Mouse (Mus musculus): ENCODE measurements around the gene Nr1i3. TPM values are rescaled to one million over a fixed set of nuclear protein-coding genes. Genes with fewer than 3 reads are reported as not detected.
A peak's percentile ranks its signal among the peaks of the same experiment; 100 is the strongest.

The Nr1i3 gene
- polyA plus RNA-seq, 1 experiment from 2014 or later = 0.20 TPM

- 94% methylated on average over 1 of the region's 1 CpGs for WGBS
- H3K36me3 ChIP-seq = no peaks in the 10 kb centered on the region
- no peak overlapping the region for H3K27ac ChIP-seq
- H3K9me3 ChIP-seq = no peaks in the 10 kb centered on the region
- H3K4me1 ChIP-seq = peaks cover 6% of the 10 kb centered on the region
- H3K4me3 ChIP-seq = no peak overlapping the region
- ATAC-seq (ENCODE audit: low FRiP score, low read depth) = no peak
- peaks cover 14% of the 10 kb centered on the region for H3K27me3 ChIP-seq (replicated peaks)
- no peak overlapping the region for H3K9ac ChIP-seq
- no peak overlapping the region for H3K4me2 ChIP-seq (replicated peaks)
Observed at GRCm38 (mm10) chr1:171200769-171201168, 13.0 kb upstream of the Nr1i3 start.

DNA sequence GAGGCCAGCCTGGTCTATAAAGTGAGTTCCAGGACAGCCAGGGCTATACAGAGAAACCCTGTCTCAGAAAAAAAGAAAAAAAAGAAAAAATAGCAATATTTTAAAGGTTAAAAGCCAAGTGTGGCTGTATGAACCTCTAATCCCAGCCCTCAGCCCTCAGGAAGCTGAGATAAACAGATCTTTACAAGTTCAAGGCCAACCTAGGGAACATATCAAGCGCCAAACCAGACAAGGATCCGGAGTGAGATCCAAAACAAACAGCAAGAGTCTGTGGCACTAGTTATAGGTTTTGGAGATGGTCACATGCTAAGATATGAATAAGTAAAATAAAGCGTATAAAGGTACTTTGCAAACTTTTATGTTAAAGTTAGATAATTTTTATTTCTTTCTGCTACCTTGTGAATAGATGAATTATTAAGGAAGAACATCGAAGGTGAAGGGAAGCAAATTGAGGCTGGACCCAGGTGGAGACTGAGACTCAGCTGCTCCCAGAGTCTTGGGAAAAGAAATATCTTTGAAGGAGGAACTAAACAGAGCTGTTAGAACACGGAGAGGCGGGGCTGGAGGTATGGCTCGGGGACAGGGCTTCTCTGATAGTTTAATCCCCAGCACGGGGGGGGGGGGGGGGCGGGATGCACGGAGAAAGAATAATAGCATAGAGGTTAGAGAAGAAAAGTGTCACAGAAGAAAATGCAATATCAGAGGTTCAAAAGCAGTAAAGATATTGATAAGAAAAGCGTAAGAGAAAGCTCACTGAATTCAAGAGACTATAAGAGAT lies 10.1 kb upstream of the Nr1i3 start:
- H3K9ac ChIP-seq = no peak overlapping the region
- no peak overlapping the region for H3K4me2 ChIP-seq (replicated peaks)
- H3K36me3 ChIP-seq = no peaks in the 10 kb centered on the region
- no peak for ATAC-seq (ENCODE audit: low FRiP score, low read depth)
- H3K27me3 ChIP-seq (replicated peaks) = no peaks in the 10 kb centered on the region
- no peaks in the 10 kb centered on the region for H3K4me1 ChIP-seq
- H3K4me3 ChIP-seq = no peak overlapping the region
- 61% methylated on average over 11 of the region's 11 CpGs for WGBS
- no peaks in the 10 kb centered on the region for H3K9me3 ChIP-seq
- H3K27ac ChIP-seq = no peak overlapping the region

- WGBS = 74% methylated on average over 7 of the region's 7 CpGs
Observed at GRCm38 (mm10) chr1:171204249-171204644, 9.5 kb upstream of the Nr1i3 start.

GRCm38 (mm10) chr1:171205704-171206493 lies 7.9 kb upstream of the Nr1i3 start:
- no peak for ATAC-seq (ENCODE audit: low FRiP score, low read depth)
- no peaks in the 10 kb centered on the region for H3K27me3 ChIP-seq (replicated peaks)
- 67% methylated on average over 6 of the region's 6 CpGs for WGBS
- no peaks in the 10 kb centered on the region for H3K9me3 ChIP-seq
- no peak overlapping the region for H3K4me2 ChIP-seq (replicated peaks)
- no peaks in the 10 kb centered on the region for H3K36me3 ChIP-seq
- no peak overlapping the region for H3K27ac ChIP-seq
- H3K4me1 ChIP-seq = no peaks in the 10 kb centered on the region
- no peak overlapping the region for H3K4me3 ChIP-seq
- H3K9ac ChIP-seq = no peak overlapping the region

More at GRCm38 (mm10) chr1:171204249-171204644, 9.5 kb upstream of the Nr1i3 start:
- no peaks in the 10 kb centered on the region for H3K4me1 ChIP-seq
- no peak overlapping the region for H3K4me3 ChIP-seq
- H3K4me2 ChIP-seq (replicated peaks) = no peak overlapping the region
- no peaks in the 10 kb centered on the region for H3K36me3 ChIP-seq
- no peak for ATAC-seq (ENCODE audit: low FRiP score, low read depth)
- H3K27ac ChIP-seq = no peak overlapping the region
- H3K9me3 ChIP-seq = no peaks in the 10 kb centered on the region
- no peak overlapping the region for H3K9ac ChIP-seq
- H3K27me3 ChIP-seq (replicated peaks) = no peaks in the 10 kb centered on the region

DNA sequence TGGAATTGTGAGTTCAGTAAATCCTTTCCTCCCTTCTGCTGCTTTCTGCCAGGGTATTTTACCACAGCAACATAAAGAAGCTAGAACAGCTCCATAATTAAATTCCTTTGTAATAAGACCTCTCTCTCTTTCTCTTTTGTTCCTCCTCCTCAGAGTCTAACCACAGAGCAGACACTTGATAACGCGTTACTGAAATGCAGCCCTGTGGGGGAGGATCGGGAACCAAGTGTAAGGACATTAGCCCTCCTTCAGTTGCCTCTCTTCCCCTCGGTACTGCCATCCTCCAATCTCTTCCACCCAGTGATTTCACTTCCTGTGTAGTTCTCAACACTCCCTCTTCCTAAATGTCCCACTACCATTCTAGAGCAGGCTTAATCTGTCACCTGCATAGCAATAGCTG lies 4.4 kb upstream of the Nr1i3 start:
- Histone ChIP-seq H3K9ac (no peak overlapping the region), H3K27ac (no peak overlapping the region), H3K4me1 (no peaks in the 10 kb centered on the region), H3K9me3 (no peaks in the 10 kb centered on the region), H3K36me3 (no peaks in the 10 kb centered on the region), H3K4me2 (replicated peaks) (no peak overlapping the region), H3K27me3 (replicated peaks) (no peaks in the 10 kb centered on the region), H3K4me3 (no peak overlapping the region)
- 27% methylated on average over 4 of the region's 4 CpGs for WGBS
- ATAC-seq (ENCODE audit: low FRiP score, low read depth) = no peak

DNA sequence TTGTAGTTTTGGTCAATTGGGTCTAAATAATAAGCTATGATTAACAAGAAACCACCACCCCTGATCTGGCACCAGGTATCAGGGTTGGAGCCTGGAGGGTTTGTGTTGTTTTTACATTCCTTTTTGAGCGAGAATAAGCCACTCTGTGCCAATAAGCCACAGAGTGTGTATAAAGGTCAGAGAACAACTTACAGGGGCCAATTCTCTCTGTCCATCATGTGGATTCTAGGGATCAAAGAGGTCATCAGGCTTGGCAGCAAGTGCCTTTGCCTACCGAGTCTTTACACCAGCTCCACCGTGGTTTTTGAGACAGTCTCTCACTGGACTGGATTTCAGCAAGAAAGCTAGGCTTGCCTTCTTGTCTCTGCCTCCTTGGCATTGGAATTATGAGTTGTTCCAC lies 916 bp upstream of the Nr1i3 start:
- H3K27ac ChIP-seq = no peak overlapping the region
- H3K4me3 ChIP-seq = no peak overlapping the region
- H3K4me2 ChIP-seq (replicated peaks) = no peak overlapping the region
- 63% methylated on average over 3 of the region's 3 CpGs for WGBS
- H3K9ac ChIP-seq = no peak overlapping the region
- H3K27me3 ChIP-seq (replicated peaks) = no peaks in the 10 kb centered on the region
- H3K36me3 ChIP-seq = no peaks in the 10 kb centered on the region
- H3K9me3 ChIP-seq = no peaks in the 10 kb centered on the region
- H3K4me1 ChIP-seq = no peaks in the 10 kb centered on the region
- no peak for ATAC-seq (ENCODE audit: low FRiP score, low read depth)

GRCm38 (mm10) chr1:171216241-171216955 lies 2.6 kb downstream of the Nr1i3 start:
- 88% methylated on average over 18 of the region's 18 CpGs for WGBS

DNA sequence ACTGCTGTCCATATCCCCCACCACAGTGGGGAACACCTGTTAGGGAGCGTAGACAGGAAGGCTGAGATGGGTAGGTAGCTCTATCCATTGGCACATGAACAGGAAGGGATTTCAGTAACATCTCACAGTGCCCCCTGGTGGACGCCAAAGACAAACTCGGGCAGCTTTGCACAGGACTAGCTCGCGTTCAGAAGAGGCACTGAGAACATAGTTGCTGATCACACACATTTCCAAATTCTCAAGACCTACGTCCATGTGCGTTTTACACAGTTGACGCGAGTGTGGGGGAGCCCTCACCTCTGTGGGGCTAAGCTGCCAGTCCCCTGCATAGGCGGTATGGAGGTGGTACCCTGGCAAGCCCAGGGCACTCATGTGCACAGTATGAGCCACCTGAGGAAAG lies 7.1 kb downstream of the Nr1i3 start:
- Histone ChIP-seq H3K9me3 (no peaks in the 10 kb centered on the region), H3K36me3 (peaks cover 16% of the 10 kb centered on the region; the same call in 1 of the 2 replicates), H3K27me3 (replicated peaks) (no peaks in the 10 kb centered on the region), H3K27ac (no peak overlapping the region), H3K9ac (no peak overlapping the region), H3K4me3 (0 out of 2 replicates have a peak overlapping the region, but pooled peaks have one; percentile 57), H3K4me2 (replicated peaks) (peak overlapping the region; percentile 86), H3K4me1 (peaks cover 15% of the 10 kb centered on the region)
- WGBS = 9% methylated on average over 10 of the region's 10 CpGs
- ATAC-seq (ENCODE audit: low FRiP score, low read depth) = peak; percentile 46; the same call in 1 of the 2 replicates

More at GRCm38 (mm10) chr1:171216241-171216955, 2.6 kb downstream of the Nr1i3 start:
- H3K36me3 ChIP-seq = peaks cover 16% of the 10 kb centered on the region; the same call in 1 of the 2 replicates
- H3K27me3 ChIP-seq (replicated peaks) = no peaks in the 10 kb centered on the region
- no peak overlapping the region for H3K9ac ChIP-seq
- no peak overlapping the region for H3K27ac ChIP-seq
- H3K4me2 ChIP-seq (replicated peaks) = no peak overlapping the region
- H3K9me3 ChIP-seq = no peaks in the 10 kb centered on the region
- H3K4me3 ChIP-seq = no peak overlapping the region
- no peak for ATAC-seq (ENCODE audit: low FRiP score, low read depth)
- peaks cover 5% of the 10 kb centered on the region for H3K4me1 ChIP-seq

- no peak; the same call in none of the 2 replicates for ATAC-seq (ENCODE audit: low FRiP score, low read depth)
- Histone ChIP-seq H3K27ac (no peak overlapping the region), H3K4me2 (replicated peaks) (peak overlapping the region; percentile 86), H3K27me3 (replicated peaks) (no peaks in the 10 kb centered on the region), H3K9me3 (no peaks in the 10 kb centered on the region), H3K36me3 (peaks cover 16% of the 10 kb centered on the region; the same call in 1 of the 2 replicates), H3K9ac (peak overlapping the region; percentile 57), H3K4me3 (peak overlapping the region; percentile 57), H3K4me1 (peaks cover 15% of the 10 kb centered on the region)
- 6% methylated on average over 22 of the region's 22 CpGs for WGBS
Observed at GRCm38 (mm10) chr1:171221281-171222193, 7.8 kb downstream of the Nr1i3 start.

DNA sequence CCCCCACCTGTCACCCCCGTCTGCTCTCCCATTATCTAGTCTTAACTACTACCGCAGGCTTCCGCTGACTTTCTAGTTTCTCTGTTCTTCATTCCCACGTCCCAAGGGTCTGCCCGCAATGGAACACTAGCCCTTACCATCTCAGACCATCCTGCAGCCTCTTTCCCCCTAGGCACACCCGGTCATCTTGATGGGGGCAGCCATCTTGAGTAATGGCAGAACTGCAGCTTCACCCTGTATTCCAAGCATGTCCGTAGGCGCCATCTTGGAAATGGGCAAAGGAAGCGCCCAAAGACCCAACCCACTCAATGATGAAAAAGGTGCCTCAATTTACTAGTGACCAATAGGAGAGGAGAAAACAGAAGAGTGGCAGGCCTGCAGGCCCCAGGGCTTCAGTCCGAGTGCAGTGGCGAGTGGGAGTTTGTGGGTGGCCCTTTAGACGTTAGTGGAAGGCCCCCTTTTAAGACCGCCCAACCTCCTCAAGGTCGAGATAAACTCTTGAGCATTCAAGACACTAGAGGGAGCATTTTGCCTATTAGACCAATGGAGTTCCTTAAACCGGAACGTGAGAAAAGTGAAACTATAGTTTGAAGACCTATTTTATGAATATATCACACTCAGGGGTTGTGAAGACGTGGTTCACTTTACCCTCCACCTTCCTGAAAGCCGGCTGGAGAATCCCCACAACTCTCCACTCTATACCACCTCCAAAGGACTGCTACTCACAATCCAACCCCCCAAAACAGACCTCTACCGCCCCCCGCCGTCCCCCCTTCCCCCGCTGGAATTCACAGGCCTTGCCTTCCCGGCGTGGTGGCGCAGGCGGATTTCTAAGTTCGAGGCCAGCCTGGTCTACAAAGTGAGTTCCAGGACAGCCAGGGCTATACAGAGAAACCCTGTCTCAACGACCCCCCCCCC lies 8.7 kb downstream of the Nr1i3 start, which contains the start of gene Tomm40l:
Tomm40l (minus strand) TSS at position 277 of the 918 bp plus-strand sequence.
- Histone ChIP-seq H3K36me3 (peaks cover 16% of the 10 kb centered on the region; the same call in 1 of the 2 replicates), H3K9me3 (no peaks in the 10 kb centered on the region), H3K27ac (peak within 1 kb of the TSS; percentile 32; the same call in 1 of the 2 replicates), H3K9ac (peak within 1 kb of the TSS; percentile 57), H3K27me3 (replicated peaks) (no peaks in the 10 kb centered on the region), H3K4me2 (replicated peaks) (peak within 1 kb of the TSS; percentile 86), H3K4me1 (peaks cover 15% of the 10 kb centered on the region), H3K4me3 (peak within 1 kb of the TSS; percentile 57)
- peak; percentile 95 for ATAC-seq (ENCODE audit: low FRiP score, low read depth)
- WGBS = 4% methylated on average over 28 of the region's 28 CpGs

All from neural tube, embryonic 12.5 days (tissue).